Mouse (Mus musculus): ENCODE measurements at regions not wholly inside any gene's neighbourhood (a gene's known extent, or its start where the extent isn't known, plus 50 kb on each side); places are given as distances from the start of the nearest gene placed in this dataset.

DNA sequence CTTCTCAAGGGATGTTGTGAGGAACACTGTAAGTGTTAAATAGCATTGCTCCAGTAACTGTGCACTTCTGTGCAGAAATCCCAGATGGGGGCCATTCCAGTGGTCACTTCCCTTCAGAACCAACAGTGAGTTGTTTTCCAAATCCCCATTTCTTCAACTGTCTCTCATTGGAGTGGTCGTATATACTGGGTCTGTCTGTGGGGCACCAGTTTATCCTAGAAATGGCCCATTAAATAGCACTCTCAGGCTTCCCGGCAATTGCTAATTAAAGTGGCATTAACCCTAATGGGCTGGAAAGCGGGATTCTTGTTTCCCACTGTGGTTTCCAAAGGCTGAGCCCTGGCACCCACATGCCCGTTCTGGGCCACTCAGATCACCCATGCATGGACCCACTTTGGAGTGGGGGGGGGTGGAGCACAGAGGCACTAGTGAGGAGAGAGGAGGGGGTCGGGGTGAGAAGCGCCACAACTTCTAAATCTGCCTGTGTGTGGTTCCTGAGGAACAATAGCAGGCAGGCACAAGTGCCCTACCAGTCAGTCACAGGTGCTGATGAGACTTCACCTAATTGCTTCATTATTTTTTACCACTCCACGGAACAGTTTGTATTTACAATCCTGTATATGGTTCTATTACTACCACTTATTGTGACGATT lies 78.1 kb downstream of the Fam204a start:
- DNase-seq (ENCODE audit: extremely low read depth, low read depth) = no peak

- DNase-seq (ENCODE audit: extremely low read depth, low read depth) = no peak
These were observed 79.9 kb downstream of the Fam204a start for GRCm38 (mm10) chr19:60146451-60147190.

DNA sequence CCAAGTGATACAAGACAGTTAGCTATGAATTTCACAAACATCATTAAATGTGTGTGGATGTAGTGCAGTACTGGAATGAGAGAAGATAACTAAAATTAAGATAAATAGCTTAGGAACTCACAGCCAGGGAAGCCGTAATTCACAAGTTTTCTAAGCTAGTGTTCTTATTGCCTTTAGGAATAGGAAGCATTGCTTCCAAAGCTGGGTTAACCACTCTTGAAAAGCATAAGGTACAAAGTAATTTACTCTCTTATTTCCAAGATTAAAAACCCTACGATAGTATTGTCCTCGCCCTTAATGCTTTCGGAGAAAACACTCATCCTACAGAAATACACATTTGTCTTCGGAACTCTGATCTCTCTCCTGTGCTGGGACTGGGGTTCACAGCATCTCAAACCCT lies 81.3 kb downstream of the Fam204a start:
- no peak for DNase-seq (ENCODE audit: extremely low read depth, low read depth)

DNA sequence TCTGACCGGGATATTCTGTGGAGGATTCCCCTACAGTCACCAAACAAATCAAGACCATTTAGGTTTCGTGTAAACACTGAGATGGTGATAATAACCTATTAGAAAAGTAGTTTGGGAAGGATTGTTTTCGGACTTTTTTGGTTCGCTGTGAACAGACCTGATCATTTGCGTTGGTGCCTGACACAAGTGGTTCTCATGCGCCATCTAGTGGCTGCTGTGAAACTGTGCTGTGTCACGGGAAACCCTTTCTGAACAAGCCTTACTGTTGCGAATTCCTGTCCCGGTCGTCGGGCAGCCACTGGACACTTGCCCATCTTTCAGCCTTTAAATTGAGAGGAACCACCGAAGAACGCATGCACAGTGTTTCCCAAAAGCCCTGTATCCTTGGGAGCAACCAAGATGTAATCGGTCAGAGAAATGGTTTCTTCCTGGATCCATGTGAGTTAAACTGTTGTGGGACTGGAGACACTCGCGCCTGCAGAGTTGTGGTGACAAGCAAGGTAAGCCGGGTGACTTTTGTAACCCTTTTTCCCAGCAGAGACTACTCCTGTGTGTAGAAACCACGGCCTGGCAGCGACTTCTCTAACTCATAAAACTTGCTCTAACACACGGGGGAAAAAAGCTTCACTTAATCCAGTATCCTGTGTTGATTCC lies 82.0 kb downstream of the Fam204a start:
- peak; percentile 83 for DNase-seq (ENCODE audit: extremely low read depth, low read depth)

DNA sequence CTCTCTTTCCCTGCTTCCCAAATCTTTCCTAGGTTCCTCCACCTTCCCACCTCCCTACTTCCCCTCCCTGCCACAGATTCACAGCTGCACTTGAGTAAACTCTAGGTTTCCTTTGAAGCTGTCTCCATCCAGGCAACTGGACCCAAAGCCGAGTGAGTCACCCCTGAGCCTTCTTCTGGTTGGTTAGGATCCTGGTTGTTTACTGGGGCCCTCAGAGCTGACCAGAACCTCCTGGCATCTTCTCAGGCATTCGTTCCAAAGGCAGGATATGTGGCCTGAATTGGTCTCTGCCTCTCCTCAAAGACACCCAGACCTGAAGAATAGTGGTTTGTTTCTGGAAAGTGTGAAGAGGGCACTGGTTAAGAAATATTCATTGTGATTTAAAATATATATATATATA lies 87.6 kb downstream of the Fam204a start:
- no peak for DNase-seq (ENCODE audit: extremely low read depth, low read depth)

DNA sequence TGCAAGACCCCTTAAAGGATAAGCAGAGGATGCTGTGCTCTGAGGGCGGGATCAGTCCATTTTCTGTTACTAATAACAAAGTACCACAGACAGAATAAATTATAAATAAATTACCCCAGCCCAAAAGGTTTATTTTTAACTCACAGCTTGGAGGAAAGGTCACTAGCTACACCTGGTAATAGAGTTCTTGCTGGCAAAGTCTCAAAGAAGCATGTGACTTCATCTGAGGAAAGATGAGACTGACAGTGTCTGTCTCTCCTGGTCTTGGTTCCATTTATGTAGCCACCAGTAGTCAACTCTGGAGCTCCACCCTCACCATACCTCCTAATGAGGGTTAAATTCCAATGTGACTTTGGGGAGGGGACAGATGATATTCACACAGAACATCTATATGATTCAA lies 90.0 kb downstream of the Fam204a start:
- DNase-seq (ENCODE audit: extremely low read depth, low read depth) = no peak

- DNase-seq (ENCODE audit: extremely low read depth, low read depth) = peak; percentile 12
These were observed 91.8 kb downstream of the Fam204a start for GRCm38 (mm10) chr19:60134447-60135328.

GRCm38 (mm10) chr19:60129635-60130034 lies 96.9 kb downstream of the Fam204a start:
- peak; percentile 70 for DNase-seq (ENCODE audit: extremely low read depth, low read depth)

- no peak for DNase-seq (ENCODE audit: extremely low read depth, low read depth)
These were observed 101.9 kb downstream of the Fam204a start for GRCm38 (mm10) chr19:60124638-60125037.

DNA sequence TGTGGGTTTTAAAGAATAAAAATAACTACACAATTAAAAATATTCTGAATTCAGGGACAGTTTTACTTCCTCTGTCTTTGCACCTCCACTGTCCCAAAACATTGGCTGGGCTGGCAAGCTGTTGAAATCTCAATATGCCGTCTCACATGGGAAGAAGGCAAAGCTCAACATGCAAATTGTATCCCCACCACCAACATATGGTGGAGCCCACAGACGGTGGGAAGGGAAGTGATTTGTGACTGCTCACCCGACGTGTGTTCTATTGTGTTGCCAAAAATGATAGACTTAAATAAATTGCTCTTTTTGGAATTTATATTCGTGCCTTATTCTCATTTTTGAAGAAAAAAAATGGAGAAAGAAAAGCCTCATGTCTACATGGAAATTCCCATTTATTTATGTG lies 105.6 kb downstream of the Fam204a start:
- no peak for DNase-seq (ENCODE audit: extremely low read depth, low read depth)

GRCm38 (mm10) chr19:60119051-60119450 lies 107.5 kb downstream of the Fam204a start:
- no peak for DNase-seq (ENCODE audit: extremely low read depth, low read depth)

- DNase-seq (ENCODE audit: extremely low read depth, low read depth) = no peak
These were observed 112.7 kb downstream of the Fam204a start for GRCm38 (mm10) chr19:60113666-60114388.

DNA sequence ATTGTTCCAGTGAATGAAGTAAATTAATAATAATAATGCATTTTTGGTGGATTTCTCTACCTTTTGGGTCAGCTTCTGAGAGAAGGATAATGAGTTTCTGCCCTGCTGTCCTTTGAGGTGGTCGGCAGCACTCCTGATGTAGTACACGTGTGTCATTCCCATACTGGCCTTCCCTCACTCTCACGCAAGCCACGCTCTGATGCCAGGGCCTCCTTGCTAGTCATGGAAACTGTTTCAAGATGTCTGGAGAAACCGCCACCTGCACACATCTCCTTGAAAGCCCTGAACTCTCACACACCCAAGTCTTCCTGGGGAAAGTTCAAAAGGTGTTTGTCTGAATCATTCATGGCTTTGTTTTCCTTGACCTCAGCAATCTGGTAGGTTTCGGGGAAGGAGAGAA lies 116.2 kb downstream of the Fam204a start:
- DNase-seq (ENCODE audit: extremely low read depth, low read depth) = no peak

GRCm38 (mm10) chr19:60109488-60109887 lies 117.0 kb downstream of the Fam204a start:
- no peak for DNase-seq (ENCODE audit: extremely low read depth, low read depth)

DNA sequence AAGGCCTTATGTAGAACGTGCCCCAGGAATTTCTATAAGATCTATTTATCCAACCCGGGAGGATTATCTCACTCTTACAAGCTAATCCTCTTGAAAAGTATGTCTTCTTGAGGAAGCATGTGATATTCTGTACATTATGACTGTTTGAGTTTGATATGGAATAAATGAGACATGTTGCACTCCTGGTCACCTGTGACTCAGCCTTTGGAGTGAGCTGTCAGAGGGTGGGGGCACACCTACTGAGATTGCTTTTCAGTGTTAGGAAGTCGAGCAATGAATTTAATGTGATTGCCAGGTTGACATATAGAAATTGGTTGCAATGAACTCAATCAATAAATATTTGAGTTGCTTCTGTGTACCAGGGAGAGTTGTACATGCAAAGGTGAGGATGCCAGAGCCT lies 128.6 kb downstream of the Fam204a start:
- DNase-seq (ENCODE audit: extremely low read depth, low read depth) = no peak

DNA sequence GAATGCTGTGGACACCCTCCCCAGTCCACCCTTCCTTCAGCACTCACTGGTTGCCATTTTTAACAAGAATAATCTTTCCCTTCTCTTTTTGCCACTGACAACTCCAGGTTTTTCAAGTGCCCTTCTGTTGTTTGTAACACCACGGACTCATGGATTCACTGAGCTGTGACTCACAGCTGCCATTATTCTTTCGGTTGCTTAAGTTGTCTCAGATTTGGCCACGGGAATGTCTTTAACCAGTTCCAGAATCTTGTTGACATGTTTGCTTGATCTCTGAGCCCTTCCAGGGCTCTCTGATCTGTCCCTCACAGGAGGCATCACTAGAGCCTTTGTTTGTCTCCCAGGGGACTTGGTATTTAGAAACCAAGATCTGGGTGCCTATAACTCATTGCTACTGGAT lies 131.5 kb upstream of the Rab11fip2 start:
- DNase-seq (ENCODE audit: extremely low read depth, low read depth) = no peak

- no peak for DNase-seq (ENCODE audit: extremely low read depth, low read depth)
These were observed 129.9 kb upstream of the Rab11fip2 start for GRCm38 (mm10) chr19:60073328-60073727.

DNA sequence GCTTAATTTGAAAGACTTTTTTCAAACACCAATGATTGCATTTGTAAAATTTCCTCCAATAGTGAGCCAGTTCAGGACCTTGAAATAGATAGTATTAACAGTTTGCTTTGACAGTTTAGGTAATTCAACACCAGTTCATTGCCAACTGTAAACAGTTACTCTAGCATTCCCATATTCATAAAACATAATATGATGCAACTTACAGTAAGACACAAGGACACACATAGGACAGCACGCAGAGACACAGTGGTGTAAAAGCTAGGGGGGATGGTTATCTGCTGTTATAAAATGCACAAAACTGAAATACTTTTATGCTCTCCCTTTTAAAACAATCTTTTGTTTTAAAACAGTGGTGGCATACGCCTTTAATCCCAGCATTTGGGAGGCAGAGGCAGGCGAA lies 122.7 kb upstream of the Rab11fip2 start:
- DNase-seq (ENCODE audit: extremely low read depth, low read depth) = no peak

- no peak for DNase-seq (ENCODE audit: extremely low read depth, low read depth)
These were observed 111.8 kb upstream of the Rab11fip2 start for GRCm38 (mm10) chr19:60055121-60055874.

- DNase-seq (ENCODE audit: extremely low read depth, low read depth) = no peak
These were observed 107.7 kb upstream of the Rab11fip2 start for GRCm38 (mm10) chr19:60051151-60051550.
